Mouse (Mus musculus) cortical plate, adult 2 months (tissue): ENCODE results near the gene Uba6. TPM values are rescaled to one million over a fixed set of nuclear protein-coding genes. Genes with fewer than 3 reads are reported as not detected.

ENCODE experiments used
- H3K27ac ChIP-seq: fragments of 200-500 bp; 2 replicates; pipeline ENCODE4 v1.5.1; 2012; ENCODE audit warnings: low read length, control low read depth, inconsistent platforms; ENCODE audit not compliant: insufficient read depth
- H3K4me1 ChIP-seq: fragments of 200-500 bp; 2 replicates; pipeline ENCODE4 v1.6.1; 2011; ENCODE audit warnings: low read length; ENCODE audit not compliant: control insufficient read depth, insufficient read depth
- H3K4me3 ChIP-seq: fragments of 200-500 bp; 2 replicates; pipeline ENCODE4 v1.5.1; 2011; ENCODE audit warnings: mild to moderate bottlenecking, low read length, control low read depth; ENCODE audit not compliant: insufficient read depth
- CTCF ChIP-seq: fragments of 200-500 bp; IDR thresholded peaks from 2 replicates; pipeline ENCODE4 v1.5.1; 2011; ENCODE audit warnings: mild to moderate bottlenecking, control low read depth, low read length; ENCODE audit not compliant: insufficient read depth; ENCODE audit errors: extremely low read depth
- POLR2A ChIP-seq: fragments of 200-500 bp; IDR thresholded peaks from 2 replicates; pipeline ENCODE4 v1.6.1; 2011; ENCODE audit warnings: mild to moderate bottlenecking, low read length, control low read depth; ENCODE audit not compliant: insufficient read depth; ENCODE audit errors: extremely low read depth
- polyA plus RNA-seq: library from polyadenylated mRNA; depleted of rRNA; stranded (reverse); fragments of >200 nt; gene quantifications from 2 replicates; pipeline ENCODE4 v1.2.3, GENCODE M21; 2012

Gene Uba6
- polyA plus RNA-seq, 1 experiment, result 7.3 TPM

DNA sequence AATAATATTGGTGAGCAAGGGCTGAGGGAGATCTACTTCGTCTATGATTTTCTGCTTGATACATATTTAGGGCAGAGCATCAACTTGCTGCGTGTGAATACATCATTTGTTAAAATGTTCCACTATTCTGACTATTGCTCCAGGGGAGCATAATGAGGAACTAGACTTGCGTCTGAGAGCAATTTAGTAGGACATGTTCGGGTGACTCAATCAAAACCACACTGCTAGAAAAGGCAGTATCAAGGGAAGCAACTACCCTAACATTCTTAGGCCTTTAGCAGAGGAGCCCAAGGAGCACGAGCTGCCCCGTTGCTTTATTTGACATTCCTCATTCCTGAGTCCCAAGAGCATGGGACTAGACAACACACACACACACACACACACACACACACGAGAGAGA lies 87.6 kb downstream of the Uba6 start:
- TF ChIP-seq CTCF (no peak), POLR2A (no peak)
- H3K4me1 ChIP-seq, result no peaks in the 10 kb centered on the region
- H3K4me3 ChIP-seq, result no peak overlapping the region
- no peak overlapping the region for H3K27ac ChIP-seq

- no peak for TF ChIP-seq CTCF
- TF ChIP-seq POLR2A, result no peak
- Histone ChIP-seq H3K27ac (no peak overlapping the region), H3K4me1 (no peaks in the 10 kb centered on the region), H3K4me3 (no peak overlapping the region)
Observed at GRCm38 (mm10) chr5:86083987-86084386, 88.6 kb downstream of the Uba6 start.

DNA sequence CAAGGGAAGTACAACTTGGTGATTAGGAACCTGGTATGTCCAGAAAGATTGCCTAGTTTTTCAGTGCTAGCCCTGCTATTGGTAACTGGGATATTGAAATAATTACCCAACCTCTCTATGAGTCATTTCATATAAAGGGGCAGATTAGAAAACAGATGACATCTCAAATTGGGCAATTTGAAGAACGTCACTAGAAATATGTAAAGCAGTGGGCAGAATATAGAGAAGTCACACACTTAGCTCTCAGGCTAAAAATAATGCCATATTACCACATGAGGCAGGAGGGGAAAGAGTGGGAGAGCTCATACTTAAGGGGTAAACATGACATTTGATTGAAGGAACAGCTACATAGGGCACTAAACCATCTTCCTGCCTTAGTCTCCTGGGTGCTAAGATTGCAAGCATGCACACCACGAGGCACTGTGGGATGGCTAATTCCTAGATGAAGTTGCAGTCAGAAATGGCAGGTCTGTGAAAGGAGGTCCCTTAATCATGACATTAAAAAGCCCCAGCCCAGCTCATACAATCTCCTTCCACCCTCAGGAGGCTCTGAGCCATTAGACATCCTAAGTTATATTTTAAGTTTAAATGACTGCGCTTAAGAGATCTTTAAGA lies 93.8 kb downstream of the Uba6 start:
- Histone ChIP-seq H3K27ac (no peak overlapping the region), H3K4me1 (no peaks in the 10 kb centered on the region), H3K4me3 (no peak overlapping the region)
- TF ChIP-seq POLR2A (no peak), CTCF (no peak)

GRCm38 (mm10) chr5:86072756-86073386 lies 99.7 kb downstream of the Uba6 start:
- Histone ChIP-seq H3K27ac (no peak overlapping the region), H3K4me3 (no peak overlapping the region), H3K4me1 (no peaks in the 10 kb centered on the region)
- TF ChIP-seq CTCF, result no peak
- no peak for TF ChIP-seq POLR2A

DNA sequence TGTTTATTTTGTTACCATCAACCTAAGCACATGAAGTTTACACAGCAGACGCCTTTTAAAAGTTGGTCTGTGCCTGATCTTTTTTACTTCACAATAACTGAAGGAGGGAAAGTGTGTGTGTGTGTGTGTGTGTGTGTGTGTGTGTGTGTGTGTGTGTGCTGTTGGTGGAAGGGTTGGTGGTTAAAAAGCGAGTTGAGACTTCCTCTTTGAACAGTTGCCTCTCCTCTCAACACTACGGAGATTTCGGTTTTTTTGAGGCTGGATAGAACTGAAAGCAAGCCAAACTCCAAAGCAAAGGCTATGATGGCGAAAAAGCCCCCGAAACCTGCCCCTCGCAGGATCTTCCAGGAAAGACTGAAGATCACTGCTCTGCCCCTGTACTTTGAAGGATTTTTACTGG lies 101.1 kb downstream of the Uba6 start, which contains the start of gene Stap1:
Gene Stap1 (plus strand): TSS at position 209 of the 400 bp plus-strand sequence.
- no peaks in the 10 kb centered on the region for H3K4me1 ChIP-seq
- TF ChIP-seq CTCF (no peak), POLR2A (no peak)
- no peak within 1 kb of the TSS for H3K4me3 ChIP-seq

GRCm38 (mm10) chr5:86069121-86069520 lies 103.5 kb downstream of the Uba6 start:
- Histone ChIP-seq H3K27ac (no peak overlapping the region), H3K4me3 (no peak overlapping the region), H3K4me1 (no peaks in the 10 kb centered on the region)
- TF ChIP-seq CTCF, result no peak
- no peak for TF ChIP-seq POLR2A

More for the DNA sequence above, 101.1 kb downstream of the Uba6 start, which contains the start of gene Stap1:
- no peak within 1 kb of the TSS for H3K27ac ChIP-seq

- H3K27ac ChIP-seq, result no peak overlapping the region
- H3K4me1 ChIP-seq, result peaks cover 1% of the 10 kb centered on the region; the same call in 1 of the 2 replicates
- no peak overlapping the region for H3K4me3 ChIP-seq
- TF ChIP-seq CTCF (no peak), POLR2A (no peak)
Observed at GRCm38 (mm10) chr5:86068451-86068850, 104.2 kb downstream of the Uba6 start.

DNA sequence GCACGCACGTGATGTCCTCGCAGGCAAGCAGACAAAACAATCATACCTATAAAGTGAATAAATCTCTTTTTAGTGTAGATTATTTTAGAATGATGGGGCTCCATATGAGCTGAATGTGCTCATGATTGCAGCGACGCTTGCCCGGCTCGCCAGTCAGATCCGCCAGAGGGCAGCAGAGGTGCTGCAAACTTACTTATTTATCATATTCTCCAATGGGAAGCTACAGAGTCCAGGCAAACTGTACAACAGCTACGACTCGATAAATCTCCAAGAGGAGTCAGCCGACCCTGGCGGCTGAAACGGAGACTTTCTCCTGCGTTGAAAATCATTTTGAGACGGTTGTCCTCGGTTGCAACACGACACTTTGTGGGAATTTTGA lies 106.1 kb downstream of the Uba6 start:
- Histone ChIP-seq H3K4me1 (peaks cover 1% of the 10 kb centered on the region; the same call in 1 of the 2 replicates), H3K27ac (no peak overlapping the region), H3K4me3 (peak overlapping the region; percentile 11)
- TF ChIP-seq CTCF, result peak; percentile 74
- no peak for TF ChIP-seq POLR2A

- H3K4me3 ChIP-seq, result peak overlapping the region; percentile 82
- TF ChIP-seq POLR2A, result no peak
- no peak overlapping the region for H3K27ac ChIP-seq
- peaks cover 1% of the 10 kb centered on the region; the same call in 1 of the 2 replicates for H3K4me1 ChIP-seq
Observed at GRCm38 (mm10) chr5:86065876-86066550, 106.6 kb downstream of the Uba6 start.

GRCm38 (mm10) chr5:86065101-86065875 lies 107.3 kb downstream of the Uba6 start, which contains the start of gene Cenpc1:
Cenpc1 (minus strand) TSS chr5:86065583.
- TF ChIP-seq CTCF (no peak), POLR2A (no peak)
- H3K4me1 ChIP-seq, result peaks cover 1% of the 10 kb centered on the region; the same call in 1 of the 2 replicates

More at GRCm38 (mm10) chr5:86065101-86065875, 107.3 kb downstream of the Uba6 start, which contains the start of gene Cenpc1:
- Histone ChIP-seq H3K4me3 (peak within 1 kb of the TSS; percentile 82), H3K27ac (0 out of 2 replicates have a peak within 1 kb of the TSS, but pooled peaks have one; percentile 34)
